Mouse (Mus musculus) layer of hippocampus, adult 2 months (tissue): ENCODE measurements around the gene Aff3. TPM values are rescaled to one million over a fixed set of nuclear protein-coding genes. Genes with fewer than 3 reads are reported as not detected.

Experiments used
- DNase-seq, 2 experiments: peaks; one replicate each; pipeline ENCODE4 v3.0.0; 2022; ENCODE audit warnings: low spot score in 2 of 2
- H3K27ac ChIP-seq: fragments of 200-600 bp; 2 replicates; pipeline ENCODE4 v1.8.1; 2022
- H3K4me3 ChIP-seq: fragments of 200-600 bp; 2 replicates; pipeline ENCODE4 v1.8.1; 2022; ENCODE audit warnings: mild to moderate bottlenecking
- CTCF ChIP-seq: fragments of 200-600 bp; conservative IDR thresholded peaks from 2 replicates; pipeline ENCODE4 v1.8.1; 2022; ENCODE audit warnings: antibody characterized with exemption, mild to moderate bottlenecking, moderate library complexity
- total RNA-seq, 2 experiments: library from RNA; stranded (reverse); gene quantifications; 2 replicates each; pipeline ENCODE4 v1.2.3; 2021

The Aff3 gene
- total RNA-seq, 2 experiments from 2014 or later = 108 to 117 TPM

GRCm38 (mm10) chr1:38389576-38389975, 275.2 kb downstream of the Aff3 start:
- DNase-seq = no peak
- TF ChIP-seq CTCF = no peak
- Histone ChIP-seq H3K27ac (no peak overlapping the region), H3K4me3 (no peak overlapping the region)

- no peak for DNase-seq
- Histone ChIP-seq H3K27ac (no peak overlapping the region), H3K4me3 (no peak overlapping the region)
- TF ChIP-seq CTCF = no peak
Observed at GRCm38 (mm10) chr1:38388466-38388865, 276.3 kb downstream of the Aff3 start.

GRCm38 (mm10) chr1:38387438-38387837, 277.3 kb downstream of the Aff3 start:
- DNase-seq = no peak
- H3K4me3 ChIP-seq = no peak overlapping the region
- no peak overlapping the region for H3K27ac ChIP-seq
- no peak for TF ChIP-seq CTCF

GRCm38 (mm10) chr1:38384457-38385121, 280.2 kb downstream of the Aff3 start:
- TF ChIP-seq CTCF = peak; percentile 26
- Histone ChIP-seq H3K4me3 (no peak overlapping the region), H3K27ac (no peak overlapping the region)
- DNase-seq = no peak

GRCm38 (mm10) chr1:38384010-38384409, 280.7 kb downstream of the Aff3 start:
- no peak for TF ChIP-seq CTCF
- no peak overlapping the region for H3K27ac ChIP-seq
- H3K4me3 ChIP-seq = no peak overlapping the region
- no peak for DNase-seq

GRCm38 (mm10) chr1:38382683-38383082, 282.1 kb downstream of the Aff3 start:
- Histone ChIP-seq H3K4me3 (no peak overlapping the region), H3K27ac (no peak overlapping the region)
- TF ChIP-seq CTCF = no peak
- no peak for DNase-seq

GRCm38 (mm10) chr1:38377930-38378329, 286.8 kb downstream of the Aff3 start:
- Histone ChIP-seq H3K27ac (no peak overlapping the region), H3K4me3 (no peak overlapping the region)
- no peak for TF ChIP-seq CTCF
- DNase-seq = no peak

GRCm38 (mm10) chr1:38369166-38369565, 295.6 kb downstream of the Aff3 start:
- no peak for DNase-seq
- H3K27ac ChIP-seq = no peak overlapping the region
- H3K4me3 ChIP-seq = no peak overlapping the region
- no peak for TF ChIP-seq CTCF

GRCm38 (mm10) chr1:38368081-38368689, 296.6 kb downstream of the Aff3 start:
- no peak for DNase-seq
- Histone ChIP-seq H3K4me3 (no peak overlapping the region), H3K27ac (no peak overlapping the region)
- TF ChIP-seq CTCF = no peak

GRCm38 (mm10) chr1:38367404-38368080, 297.2 kb downstream of the Aff3 start:
- H3K27ac ChIP-seq = no peak overlapping the region
- TF ChIP-seq CTCF = no peak
- no peak for DNase-seq
- H3K4me3 ChIP-seq = no peak overlapping the region

GRCm38 (mm10) chr1:38363856-38364255, 300.9 kb downstream of the Aff3 start:
- TF ChIP-seq CTCF = no peak
- Histone ChIP-seq H3K4me3 (no peak overlapping the region), H3K27ac (no peak overlapping the region)
- DNase-seq = no peak

GRCm38 (mm10) chr1:38362275-38362674, 302.5 kb downstream of the Aff3 start:
- no peak overlapping the region for H3K27ac ChIP-seq
- DNase-seq = no peak
- no peak for TF ChIP-seq CTCF
- no peak overlapping the region for H3K4me3 ChIP-seq

GRCm38 (mm10) chr1:38358797-38359349, 305.9 kb downstream of the Aff3 start:
- Histone ChIP-seq H3K4me3 (no peak overlapping the region), H3K27ac (peak overlapping the region; percentile 32; the same call in 1 of the 2 replicates)
- DNase-seq = peak; percentile 70 to 73
- TF ChIP-seq CTCF = no peak
